Mouse (Mus musculus) induced T-regulatory cell, adult 2 months (primary cell): ENCODE measurements at regions not wholly inside any gene's neighbourhood (a gene's known extent, or its start where the extent isn't known, plus 50 kb on each side); places are given as distances from the start of the nearest gene placed in this dataset.

Experiments
- DNase-seq: peaks from one replicate; pipeline ENCODE4 v3.0.0-alpha.2; 2012; ENCODE audit warnings: low read depth

DNA sequence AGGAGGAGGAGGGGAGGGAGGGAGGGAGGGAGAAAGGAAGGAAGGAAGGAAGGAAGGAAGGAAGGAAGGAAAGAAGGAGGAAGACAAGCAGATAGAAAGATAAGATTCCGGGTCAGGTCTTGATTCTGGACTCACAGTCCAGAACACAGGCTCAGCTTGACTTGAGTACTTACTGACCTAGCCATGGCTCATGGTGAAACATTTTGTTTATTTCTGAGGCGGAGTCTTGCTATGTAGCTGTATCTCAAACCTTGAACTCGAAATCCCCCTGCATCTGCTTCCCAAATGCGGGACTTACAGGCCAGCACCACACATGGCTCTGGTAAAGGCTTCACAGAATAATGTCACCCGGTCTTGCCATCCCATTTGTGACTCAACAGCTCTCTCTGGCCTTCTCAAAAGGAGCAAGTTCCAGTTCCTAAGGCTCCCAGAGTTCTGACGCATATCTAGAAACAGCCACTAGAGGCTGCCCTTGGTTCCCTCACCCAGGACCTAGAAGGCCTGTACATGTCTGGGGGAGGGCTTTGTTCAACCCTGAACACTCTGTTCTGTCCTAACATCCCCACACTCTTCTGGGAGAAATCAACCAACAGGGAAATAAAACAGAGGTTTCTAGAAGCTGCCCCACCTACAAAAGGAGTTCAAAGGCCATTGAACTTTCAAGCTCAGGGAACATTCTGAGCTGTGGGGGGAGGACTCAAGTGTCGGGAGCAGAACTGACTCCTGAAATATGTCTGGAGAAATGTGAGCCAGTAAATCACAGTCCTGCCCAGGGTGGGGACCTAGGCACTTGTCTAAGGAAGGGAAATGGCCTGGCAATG lies 56.2 kb upstream of the Akap13 start:
- DNase-seq, result peak; percentile 75

DNA sequence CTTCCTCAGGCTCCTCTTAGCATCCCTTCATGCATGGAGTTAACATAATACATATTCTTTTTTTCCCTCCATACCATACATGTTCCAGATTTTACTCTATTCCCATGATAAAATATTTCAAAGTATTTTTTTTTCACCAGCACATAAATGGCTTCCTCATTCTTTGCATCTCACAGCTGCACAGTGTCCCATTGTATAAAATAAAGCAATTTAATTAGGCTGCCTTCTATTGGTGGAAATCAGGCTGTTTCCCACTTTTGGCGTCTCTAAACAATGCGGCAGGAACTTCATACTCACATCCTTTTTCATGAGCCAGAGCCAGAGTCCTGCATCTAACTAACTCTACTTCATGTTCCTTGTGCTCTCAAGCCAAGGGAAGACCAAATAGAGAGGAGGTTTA lies 54.9 kb upstream of the Akap13 start:
- no peak for DNase-seq

DNA sequence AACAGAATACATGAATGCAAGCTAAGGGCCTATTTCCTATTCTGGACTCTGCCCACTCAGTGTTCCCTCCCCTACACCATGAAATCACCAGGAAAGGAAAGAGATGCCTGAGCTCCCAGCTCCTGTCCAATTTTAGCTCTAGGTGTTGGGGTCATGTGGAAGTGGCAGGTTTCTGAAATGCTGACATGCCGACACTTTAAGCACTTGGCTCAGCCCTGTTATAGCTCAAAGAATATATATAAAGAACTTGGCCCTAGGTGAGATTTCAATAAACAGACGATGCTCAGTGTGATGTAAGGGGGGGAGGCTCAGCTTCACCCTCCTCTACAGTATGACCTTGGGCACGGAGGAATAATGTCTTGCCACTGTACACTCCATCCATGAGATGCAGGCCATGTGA lies 50.4 kb upstream of the Akap13 start:
- DNase-seq, result no peak
